Mouse (Mus musculus) intestine, postnatal 0 days (tissue): ENCODE results near the gene Pofut2. TPM values are rescaled to one million over a fixed set of nuclear protein-coding genes. Genes with fewer than 3 reads are reported as not detected.

Experiments
- ATAC-seq: fragments of 200-750 bp; cut with Nextera tagmentation; 2 replicates; pipeline ENCODE4 v1.8.0; 2017; ENCODE audit warnings: mild to moderate bottlenecking, moderate TSS enrichment, moderate library complexity
- H3K27ac ChIP-seq: fragments of 300-500 bp; sonication (generic); 2 replicates; pipeline ENCODE4 v1.5.1; 2014; ENCODE audit warnings: mild to moderate bottlenecking, low read depth, low read length, moderate library complexity
- H3K27me3 ChIP-seq: fragments of 300-500 bp; sonication (generic); replicated peaks from 2 replicates; pipeline ENCODE4 v1.6.1; 2014; ENCODE audit warnings: low read length, mixed read lengths; ENCODE audit not compliant: control insufficient read depth, insufficient read depth
- H3K36me3 ChIP-seq: fragments of 300-500 bp; sonication (generic); 2 replicates; pipeline ENCODE4 v1.6.1; 2014; ENCODE audit warnings: mild to moderate bottlenecking, moderate library complexity; ENCODE audit not compliant: control insufficient read depth, insufficient read depth
- H3K4me1 ChIP-seq: fragments of 300-500 bp; sonication (generic); replicated peaks from 2 replicates; pipeline ENCODE4 v1.6.1; 2014; ENCODE audit warnings: antibody characterized with exemption, low read length, mixed read lengths; ENCODE audit not compliant: control insufficient read depth, insufficient read depth
- H3K4me2 ChIP-seq: fragments of 300-500 bp; sonication (generic); replicated peaks from 2 replicates; pipeline ENCODE4 v1.6.1; 2014; ENCODE audit warnings: low read depth, mild to moderate bottlenecking, moderate library complexity
- H3K4me3 ChIP-seq: fragments of 300-500 bp; sonication (generic); 2 replicates; pipeline ENCODE4 v1.5.1; 2014; ENCODE audit warnings: low read depth, low read length
- H3K9ac ChIP-seq: fragments of 300-500 bp; sonication (generic); 2 replicates; pipeline ENCODE4 v1.6.1; 2014; ENCODE audit warnings: mild to moderate bottlenecking, low read depth, low read length
- H3K9me3 ChIP-seq: fragments of 300-500 bp; sonication (generic); 2 replicates; pipeline ENCODE4 v1.6.1; 2016; ENCODE audit warnings: mixed run types; ENCODE audit not compliant: control insufficient read depth
- CTCF ChIP-seq: sonication (generic); IDR thresholded peaks from 2 replicates; pipeline ENCODE4 v1.5.1; 2016; ENCODE audit warnings: low read depth, mild to moderate bottlenecking, control low read depth, antibody characterized with exemption, moderate library complexity
- WGBS: fragments of 180-500 bp; shearing (Covaris S2); extraction: QIAGEN DNeasy Blood & Tissue Kit; methylation state at CpG from one replicate; pipeline ENCODE4 v1.1.7; 2014; 5-methylcytosine and 5-hydroxymethylcytosine counted together
- polyA plus RNA-seq: library from polyadenylated mRNA; unstranded; fragments of >200 nt; fragmentation: Nextera tagmentation; extraction: Ambion mirVana; gene quantifications from 2 replicates; pipeline ENCODE4 v1.2.1, GENCODE M21; 2015

Gene Pofut2
- polyA plus RNA-seq, 1 experiment from 2014 or later = 40.4 TPM

DNA sequence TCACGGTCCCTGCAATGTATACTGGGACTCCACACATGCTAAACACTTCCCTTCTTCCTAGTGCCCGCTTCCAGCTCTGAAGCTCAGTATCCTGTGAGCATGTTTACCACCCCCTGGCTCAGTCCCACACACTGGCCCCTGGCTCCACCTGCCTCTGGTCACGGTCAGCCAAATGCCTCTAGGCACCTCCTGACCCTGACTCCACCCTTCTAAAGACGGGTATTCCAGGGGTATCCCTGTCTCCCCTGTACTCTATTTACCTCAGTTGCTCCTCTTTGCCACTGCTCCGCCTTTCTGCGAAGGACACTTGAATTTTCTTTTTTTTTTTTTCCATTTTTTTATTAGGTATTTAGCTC is 31.7 kb upstream of the Pofut2 start:
- H3K4me2 ChIP-seq = no peak overlapping the region
- no peaks in the 10 kb centered on the region for H3K27me3 ChIP-seq
- WGBS = 78% methylated on average over 6 of the region's 6 CpGs
- no peak overlapping the region for H3K4me3 ChIP-seq
- no peak overlapping the region for H3K9ac ChIP-seq
- TF ChIP-seq CTCF = no peak
- no peaks in the 10 kb centered on the region for H3K36me3 ChIP-seq
- no peaks in the 10 kb centered on the region for H3K9me3 ChIP-seq
- no peaks in the 10 kb centered on the region for H3K4me1 ChIP-seq
- no peak overlapping the region for H3K27ac ChIP-seq
- no peak for ATAC-seq

DNA sequence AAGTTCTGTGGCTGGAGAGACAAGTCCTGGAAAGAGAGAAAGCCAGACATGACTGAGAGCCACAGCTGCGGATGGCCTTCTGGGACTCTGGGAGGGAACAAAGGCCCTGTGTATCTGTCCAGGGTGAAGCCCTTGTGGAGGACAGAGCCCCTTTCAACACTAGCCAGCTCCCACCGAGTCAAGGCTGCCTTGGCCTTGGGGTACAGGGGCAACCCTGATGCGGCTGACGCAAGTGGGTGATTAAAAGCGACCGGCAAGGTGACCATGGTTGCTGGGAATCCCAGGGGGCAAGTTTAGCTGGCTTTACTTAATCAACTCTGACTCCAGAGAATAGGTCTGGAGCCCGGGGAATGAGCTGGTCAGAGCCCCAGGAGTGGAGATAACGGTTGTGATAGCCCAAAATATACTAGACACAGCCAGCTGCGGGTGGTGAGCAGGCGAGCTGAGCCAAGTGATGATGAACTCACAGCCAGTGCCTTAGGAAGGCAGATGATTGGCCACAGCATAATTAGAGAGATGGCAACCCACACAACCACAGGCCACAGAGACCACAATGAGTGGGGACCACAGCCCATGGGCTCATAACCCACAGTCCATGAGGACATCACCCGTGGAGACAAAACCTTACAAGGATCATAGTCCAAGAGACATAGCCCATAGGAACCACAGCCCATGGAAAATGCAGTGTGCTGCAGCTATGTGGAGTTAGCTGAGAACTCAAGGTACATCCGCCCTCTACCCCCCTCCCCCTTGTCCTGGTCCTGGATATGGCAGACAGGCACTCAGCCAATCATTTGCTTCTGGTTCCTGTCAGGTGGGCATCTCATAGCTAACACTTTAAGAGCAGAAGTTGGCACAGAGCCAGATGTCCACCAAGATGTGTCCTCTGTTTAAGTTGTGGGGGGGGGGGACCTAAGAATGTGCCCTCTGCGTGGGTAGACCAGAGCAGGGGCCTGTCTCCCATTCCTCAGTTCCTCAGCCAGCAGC is 29.1 kb upstream of the Pofut2 start:
- Histone ChIP-seq H3K9ac (no peak overlapping the region), H3K27me3 (no peaks in the 10 kb centered on the region), H3K27ac (no peak overlapping the region), H3K36me3 (no peaks in the 10 kb centered on the region), H3K4me3 (no peak overlapping the region), H3K4me2 (no peak overlapping the region), H3K9me3 (no peaks in the 10 kb centered on the region), H3K4me1 (no peaks in the 10 kb centered on the region)
- no peak for TF ChIP-seq CTCF
- no peak for ATAC-seq
- WGBS = 73% methylated on average over 13 of the region's 13 CpGs

DNA sequence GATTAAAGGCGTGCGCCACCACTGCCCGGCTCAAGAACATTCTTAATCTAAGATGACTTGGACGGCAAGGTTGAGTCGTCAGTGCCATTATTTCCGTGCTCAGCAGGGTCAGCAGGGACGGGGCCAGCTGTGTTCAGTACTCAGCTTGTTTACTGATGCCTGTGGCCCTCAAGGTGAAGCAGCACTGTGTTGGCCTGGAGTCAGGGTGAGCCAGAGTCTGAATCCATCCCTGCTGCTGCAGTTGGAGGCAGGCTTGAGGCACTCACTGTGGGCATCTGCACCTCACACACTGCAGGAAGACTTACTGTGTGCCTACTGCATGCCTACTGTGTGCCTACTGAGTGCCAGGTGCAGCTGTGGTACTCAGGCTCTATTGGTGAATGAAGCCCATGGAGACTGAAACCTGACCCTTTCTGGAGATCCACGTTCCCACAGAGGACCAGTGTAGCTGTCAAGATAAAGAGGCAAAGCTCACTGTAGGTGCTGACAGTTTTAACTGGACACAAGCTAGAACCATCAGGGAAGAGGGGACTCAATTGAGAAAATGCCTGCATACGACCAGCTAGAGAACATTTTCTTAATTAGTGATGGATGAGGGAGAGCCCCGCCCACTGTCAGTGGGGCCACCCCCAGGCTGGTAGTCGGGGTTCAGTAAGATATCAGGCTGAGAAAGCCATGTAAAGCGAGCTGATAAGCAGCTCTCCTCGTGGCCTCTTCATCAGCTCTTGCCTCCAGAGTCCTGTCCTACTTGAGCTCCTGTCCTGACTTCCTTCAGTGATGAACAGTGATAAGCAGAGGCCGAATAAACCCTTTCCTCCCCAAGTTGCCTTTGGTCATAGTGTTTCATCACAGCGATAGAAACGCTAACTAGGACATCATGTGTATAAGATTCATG is 26.9 kb upstream of the Pofut2 start:
- WGBS = 57% methylated on average over 16 of the region's 16 CpGs
- no peak overlapping the region for H3K4me2 ChIP-seq
- H3K9ac ChIP-seq = no peak overlapping the region
- H3K27me3 ChIP-seq = no peaks in the 10 kb centered on the region
- H3K36me3 ChIP-seq = no peaks in the 10 kb centered on the region
- H3K4me3 ChIP-seq = no peak overlapping the region
- ATAC-seq = no peak
- H3K27ac ChIP-seq = no peak overlapping the region
- H3K9me3 ChIP-seq = no peaks in the 10 kb centered on the region
- H3K4me1 ChIP-seq = no peaks in the 10 kb centered on the region
- TF ChIP-seq CTCF = no peak

DNA sequence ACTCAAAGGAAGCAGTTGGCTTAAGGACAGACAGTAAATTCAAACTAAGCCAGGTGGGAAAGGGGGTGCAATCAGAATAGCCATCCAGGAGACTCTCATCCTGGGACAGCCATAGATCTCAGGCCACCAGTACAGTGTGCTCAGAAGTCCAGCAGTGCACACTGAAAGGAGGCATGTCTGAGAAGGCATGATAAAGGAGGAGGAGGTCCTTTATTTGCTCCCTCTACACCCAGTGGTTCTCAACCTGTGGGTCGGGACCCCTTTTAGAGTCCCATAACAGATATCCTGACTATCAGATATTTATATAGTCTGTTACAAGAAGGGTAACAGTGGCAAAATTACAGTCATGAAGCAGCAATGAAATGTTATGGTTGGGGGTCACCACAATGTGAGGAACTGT is 25.8 kb upstream of the Pofut2 start:
- no peak for TF ChIP-seq CTCF
- no peaks in the 10 kb centered on the region for H3K4me1 ChIP-seq
- 100% methylated on average over 1 of the region's 1 CpGs for WGBS

DNA sequence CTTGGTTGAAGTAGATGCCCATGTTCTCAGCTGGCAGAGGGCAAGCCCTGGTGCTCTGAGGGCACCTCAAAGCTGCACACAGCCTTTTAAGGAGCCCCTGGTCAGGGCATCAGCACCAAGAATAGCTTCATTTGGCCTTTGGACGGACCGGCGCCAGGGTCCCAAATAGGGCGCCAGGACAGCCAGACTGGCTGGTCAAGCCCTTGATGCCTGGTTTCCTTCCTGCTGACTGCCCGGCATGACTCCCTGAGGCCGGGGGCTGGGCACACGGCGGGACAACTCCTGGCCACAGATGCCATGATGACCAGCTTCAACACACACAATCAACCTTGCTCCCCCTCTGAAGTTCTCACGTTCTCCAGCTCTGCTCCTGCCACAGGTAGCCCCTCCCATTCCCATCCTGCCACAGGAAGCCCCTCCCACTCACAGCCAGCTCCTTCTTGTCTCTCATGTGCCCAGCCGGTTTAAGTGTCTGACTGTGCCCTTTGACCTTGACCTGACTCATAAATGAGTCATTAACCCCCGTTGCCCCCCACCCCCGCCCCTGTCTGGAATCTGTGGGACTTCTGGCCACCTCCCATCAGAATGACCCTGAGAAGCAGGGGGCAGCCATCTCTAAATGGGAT is 23.9 kb upstream of the Pofut2 start:
- no peak for ATAC-seq
- no peak for TF ChIP-seq CTCF
- WGBS = 69% methylated on average over 12 of the region's 12 CpGs

More for the DNA sequence above, 25.8 kb upstream of the Pofut2 start:
- Histone ChIP-seq H3K27ac (no peak overlapping the region), H3K27me3 (no peaks in the 10 kb centered on the region), H3K36me3 (no peaks in the 10 kb centered on the region), H3K9ac (no peak overlapping the region), H3K4me2 (no peak overlapping the region), H3K9me3 (no peaks in the 10 kb centered on the region), H3K4me3 (no peak overlapping the region)
- no peak for ATAC-seq

More for the DNA sequence above, 23.9 kb upstream of the Pofut2 start:
- Histone ChIP-seq H3K9me3 (no peaks in the 10 kb centered on the region), H3K27ac (no peak overlapping the region), H3K9ac (no peak overlapping the region), H3K36me3 (no peaks in the 10 kb centered on the region), H3K4me1 (no peaks in the 10 kb centered on the region), H3K4me2 (no peak overlapping the region), H3K4me3 (no peak overlapping the region), H3K27me3 (no peaks in the 10 kb centered on the region)
